Mouse (Mus musculus): ENCODE data around the gene Prss58.

GRCm38 (mm10) chr6:40887394-40887793 lies 12.8 kb downstream of the Prss58 start, which contains the start of gene Moxd2:
- TF ChIP-seq POLR2A (IDR thresholded peaks at IDR 0.05; ENCODE audit: extremely low read depth, insufficient read depth, low read length) (no peak), CTCF (IDR thresholded peaks at IDR 0.05; ENCODE audit: low read depth, low read length) (no peak)
